Mouse (Mus musculus): ENCODE data around the gene Olfr287. TPM values are rescaled to one million over a fixed set of nuclear protein-coding genes. Genes with fewer than 3 reads are reported as not detected.

Gene Olfr287
- polyA plus RNA-seq, 1 experiment from 2014 or later = not detected

- Histone ChIP-seq H3K4me3 (ENCODE audit: low read depth, low read length) (no peak overlapping the region), H3K9ac (no peak overlapping the region), H3K4me2 (no peak overlapping the region; the same call in 1 of the 2 replicates), H3K27ac (ENCODE audit: low read depth) (no peak overlapping the region), H3K27me3 (ENCODE audit: insufficient read depth, low read length) (peaks cover 77% of the 10 kb centered on the region), H3K9me3 (ENCODE audit: low read depth, low read length) (no peaks in the 10 kb centered on the region), H3K4me1 (ENCODE audit: insufficient read depth) (no peaks in the 10 kb centered on the region), H3K36me3 (ENCODE audit: insufficient read depth) (no peaks in the 10 kb centered on the region)
- no peak for TF ChIP-seq CTCF (IDR thresholded peaks at IDR 0.05; ENCODE audit: low read depth)
- ATAC-seq (ENCODE audit: insufficient read depth) (no peak), DNase-seq (no peak)
- 5% methylated on average over 19 of the region's 19 CpGs for WGBS
Measured at GRCm38 (mm10) chr15:98168622-98169004, 52.2 kb downstream of the Olfr287 start.

- 2% methylated on average over 69 of the region's 69 CpGs for WGBS
- peak; percentile 88 for ATAC-seq (ENCODE audit: insufficient read depth)
- TF ChIP-seq CTCF (IDR thresholded peaks at IDR 0.05; ENCODE audit: low read depth) = no peak
- Histone ChIP-seq H3K9ac (no peak overlapping the region), H3K27ac (ENCODE audit: low read depth) (no peak overlapping the region), H3K9me3 (ENCODE audit: low read depth, low read length) (no peaks in the 10 kb centered on the region), H3K4me3 (ENCODE audit: low read depth, low read length) (peak overlapping the region; percentile 37), H3K4me2 (peak overlapping the region; percentile 64), H3K4me1 (ENCODE audit: insufficient read depth) (no peaks in the 10 kb centered on the region), H3K36me3 (ENCODE audit: insufficient read depth) (no peaks in the 10 kb centered on the region), H3K27me3 (ENCODE audit: insufficient read depth, low read length) (peaks cover 70% of the 10 kb centered on the region)
- DNase-seq = peak; percentile 93
Measured at GRCm38 (mm10) chr15:98167645-98168621, 52.9 kb downstream of the Olfr287 start.

- ATAC-seq (ENCODE audit: insufficient read depth) (peak; percentile 57), DNase-seq (no peak)
- WGBS = 3% methylated on average over 17 of the region's 18 CpGs
- Histone ChIP-seq H3K36me3 (ENCODE audit: insufficient read depth) (no peaks in the 10 kb centered on the region), H3K4me3 (ENCODE audit: low read depth, low read length) (peak within 1 kb of the TSS; percentile 37), H3K27me3 (ENCODE audit: insufficient read depth, low read length) (peaks cover 68% of the 10 kb centered on the region), H3K4me2 (peak within 1 kb of the TSS; percentile 64), H3K4me1 (ENCODE audit: insufficient read depth) (no peaks in the 10 kb centered on the region), H3K9me3 (ENCODE audit: low read depth, low read length) (no peaks in the 10 kb centered on the region), H3K9ac (no peak within 1 kb of the TSS), H3K27ac (ENCODE audit: low read depth) (no peak within 1 kb of the TSS)
- no peak for TF ChIP-seq CTCF (IDR thresholded peaks at IDR 0.05; ENCODE audit: low read depth)
Measured at GRCm38 (mm10) chr15:98166963-98167644, 53.8 kb downstream of the Olfr287 start, which contains the start of gene Ccdc184. TSS of gene Ccdc184 (plus strand) at chr15:98167158.

- no peak within 1 kb of the TSS for H3K9ac ChIP-seq
- peaks cover 55% of the 10 kb centered on the region for H3K27me3 ChIP-seq (ENCODE audit: insufficient read depth, low read length)
- no peak within 1 kb of the TSS for H3K27ac ChIP-seq (ENCODE audit: low read depth)
- no peak within 1 kb of the TSS for H3K4me3 ChIP-seq (ENCODE audit: low read depth, low read length)
- ATAC-seq (ENCODE audit: insufficient read depth) = no peak
- H3K4me1 ChIP-seq (ENCODE audit: insufficient read depth) = no peaks in the 10 kb centered on the region
- no peak for DNase-seq
- 68% methylated on average over 5 of the region's 5 CpGs for WGBS
- no peaks in the 10 kb centered on the region for H3K9me3 ChIP-seq (ENCODE audit: low read depth, low read length)
- H3K36me3 ChIP-seq (ENCODE audit: insufficient read depth) = no peaks in the 10 kb centered on the region
- no peak within 1 kb of the TSS for H3K4me2 ChIP-seq
- no peak for TF ChIP-seq CTCF (IDR thresholded peaks at IDR 0.05; ENCODE audit: low read depth)
Measured at GRCm38 (mm10) chr15:98165525-98165924, 55.3 kb downstream of the Olfr287 start, which contains the start of gene Asb8. TSS of gene Asb8 (minus strand) at chr15:98165625.

GRCm38 (mm10) chr15:98162561-98162960 is 58.3 kb downstream of the Olfr287 start:
- Histone ChIP-seq H3K27ac (ENCODE audit: low read depth) (no peak overlapping the region), H3K9me3 (ENCODE audit: low read depth, low read length) (no peaks in the 10 kb centered on the region), H3K36me3 (ENCODE audit: insufficient read depth) (no peaks in the 10 kb centered on the region), H3K27me3 (ENCODE audit: insufficient read depth, low read length) (peaks cover 25% of the 10 kb centered on the region), H3K4me2 (no peak overlapping the region), H3K4me3 (ENCODE audit: low read depth, low read length) (no peak overlapping the region), H3K4me1 (ENCODE audit: insufficient read depth) (no peaks in the 10 kb centered on the region), H3K9ac (no peak overlapping the region)
- no peak for TF ChIP-seq CTCF (IDR thresholded peaks at IDR 0.05; ENCODE audit: low read depth)
- no peak for DNase-seq
- ATAC-seq (ENCODE audit: insufficient read depth) = no peak
- 66% methylated on average over 4 of the region's 4 CpGs for WGBS

GRCm38 (mm10) chr15:98161026-98161805 is 59.6 kb downstream of the Olfr287 start:
- Histone ChIP-seq H3K4me1 (ENCODE audit: insufficient read depth) (no peaks in the 10 kb centered on the region), H3K4me3 (ENCODE audit: low read depth, low read length) (no peak overlapping the region), H3K27me3 (ENCODE audit: insufficient read depth, low read length) (peaks cover 12% of the 10 kb centered on the region), H3K9me3 (ENCODE audit: low read depth, low read length) (no peaks in the 10 kb centered on the region), H3K4me2 (no peak overlapping the region), H3K9ac (no peak overlapping the region), H3K27ac (ENCODE audit: low read depth) (no peak overlapping the region), H3K36me3 (ENCODE audit: insufficient read depth) (no peaks in the 10 kb centered on the region)
- DNase-seq = no peak
- TF ChIP-seq CTCF (IDR thresholded peaks at IDR 0.05; ENCODE audit: low read depth) = no peak
- no peak for ATAC-seq (ENCODE audit: insufficient read depth)
- WGBS = 67% methylated on average over 19 of the region's 19 CpGs
